Mouse (Mus musculus) ZHBTc4 (cell line): Measurements from ENCODE around the gene Zmat1.
A peak's percentile ranks its signal among the peaks of the same experiment; 100 is the strongest.

ENCODE experiments used
- DNase-seq: peaks from one replicate; pipeline ENCODE4 v3.0.0-alpha.2; 2011; ENCODE audit warnings: low read depth, low spot score

Gene Zmat1

GRCm38 (mm10) chrX:135008720-135009470 is at the start of gene Zmat1:
Zmat1 (minus strand) TSS chrX:135009209.
- peak; percentile 93 for DNase-seq

GRCm38 (mm10) chrX:135053939-135054338 is 44.9 kb upstream of the Zmat1 start:
- DNase-seq: peak; percentile 1

- peak; percentile 45 for DNase-seq
Observed at GRCm38 (mm10) chrX:135035962-135036375, 27.0 kb upstream of the Zmat1 start.

- no peak for DNase-seq
Observed at GRCm38 (mm10) chrX:135025135-135025534, 16.1 kb upstream of the Zmat1 start.

GRCm38 (mm10) chrX:135011381-135011780 is 2.4 kb upstream of the Zmat1 start:
- no peak for DNase-seq

- no peak for DNase-seq
Observed at GRCm38 (mm10) chrX:135009471-135009815, 434 bp upstream of the Zmat1 start.

GRCm38 (mm10) chrX:135008021-135008420 is 988 bp downstream of the Zmat1 start:
- DNase-seq: no peak

- peak; percentile 15 for DNase-seq
Observed at GRCm38 (mm10) chrX:134964546-134964945, 44.5 kb downstream of the Zmat1 start, which contains the start of gene Nxf2. Nxf2 (minus strand) TSS chrX:134964754.

- DNase-seq: peak; percentile 65
Observed at GRCm38 (mm10) chrX:134963305-134964094, 45.5 kb downstream of the Zmat1 start.

GRCm38 (mm10) chrX:134930361-134930760 is 78.6 kb downstream of the Zmat1 start:
- peak; percentile 23 for DNase-seq

GRCm38 (mm10) chrX:134929927-134930326 is 79.1 kb downstream of the Zmat1 start:
- no peak for DNase-seq

GRCm38 (mm10) chrX:134925058-134925457 is 84.0 kb downstream of the Zmat1 start:
- peak; percentile 29 for DNase-seq

GRCm38 (mm10) chrX:134923675-134924424 is 85.2 kb downstream of the Zmat1 start:
- DNase-seq: no peak
